Mouse (Mus musculus) stomach, postnatal 0 days (tissue): ENCODE data around the gene Gm17087. TPM values are rescaled to one million over a fixed set of nuclear protein-coding genes. Genes with fewer than 3 reads are reported as not detected.

Experiments
- ATAC-seq: fragments of 200-750 bp; cut with Nextera tagmentation; 2 replicates; pipeline ENCODE4 v1.8.0; 2017; ENCODE audit not compliant: low FRiP score, low TSS enrichment
- DNase-seq: peaks from one replicate; pipeline ENCODE4 v3.0.0-alpha.2; 2016; ENCODE audit warnings: low spot score
- H3K27ac ChIP-seq: fragments of 300-500 bp; sonication (generic); replicated peaks from 2 replicates; pipeline ENCODE4 v1.5.1; 2014; ENCODE audit warnings: mild to moderate bottlenecking, control low read depth
- H3K27me3 ChIP-seq: fragments of 300-500 bp; sonication (generic); 2 replicates; pipeline ENCODE4 v1.6.1; 2014; ENCODE audit warnings: low read length; ENCODE audit not compliant: control insufficient read depth, insufficient read depth
- H3K36me3 ChIP-seq: fragments of 300-500 bp; sonication (generic); 2 replicates; pipeline ENCODE4 v1.6.1; 2014; ENCODE audit warnings: low read length, mixed read lengths; ENCODE audit not compliant: control insufficient read depth, insufficient read depth
- H3K4me1 ChIP-seq: fragments of 300-500 bp; sonication (generic); replicated peaks from 2 replicates; pipeline ENCODE4 v1.6.1; 2014; ENCODE audit warnings: antibody characterized with exemption; ENCODE audit not compliant: control insufficient read depth, insufficient read depth
- H3K4me2 ChIP-seq: fragments of 300-500 bp; sonication (generic); replicated peaks from 2 replicates; pipeline ENCODE4 v1.6.1; 2014; ENCODE audit warnings: low read depth, mild to moderate bottlenecking, control low read depth, moderate library complexity
- H3K4me3 ChIP-seq: fragments of 300-500 bp; sonication (generic); 2 replicates; pipeline ENCODE4 v1.5.1; 2014; ENCODE audit warnings: low read depth, low read length, control low read depth
- H3K9ac ChIP-seq: fragments of 300-500 bp; sonication (generic); 2 replicates; pipeline ENCODE4 v1.6.1; 2014; ENCODE audit warnings: mild to moderate bottlenecking, low read length, control low read depth, mixed read lengths
- H3K9me3 ChIP-seq: fragments of 300-500 bp; sonication (generic); 2 replicates; pipeline ENCODE4 v1.6.1; 2016; ENCODE audit warnings: low read length; ENCODE audit not compliant: control insufficient read depth
- CTCF ChIP-seq: IDR thresholded peaks from 2 replicates; pipeline ENCODE4 v1.5.1; 2016; ENCODE audit warnings: antibody characterized with exemption, low read depth, mild to moderate bottlenecking, moderate library complexity
- EP300 ChIP-seq: optimal IDR thresholded peaks from 2 replicates; pipeline ENCODE3; 2016; ENCODE audit warnings: antibody characterized with exemption
- WGBS: fragments of 180-500 bp; shearing (Covaris S2); extraction: QIAGEN DNeasy Blood & Tissue Kit; methylation state at CpG from one replicate; pipeline ENCODE4 v1.1.7; 2014; 5-methylcytosine and 5-hydroxymethylcytosine counted together
- polyA plus RNA-seq: library from polyadenylated mRNA; unstranded; fragments of >200 nt; fragmentation: Nextera tagmentation; extraction: Ambion mirVana; gene quantifications from 2 replicates; pipeline ENCODE4 v1.2.1, GENCODE M21; 2015

Gene Gm17087
- not detected in 2 replicates for polyA plus RNA-seq

DNA sequence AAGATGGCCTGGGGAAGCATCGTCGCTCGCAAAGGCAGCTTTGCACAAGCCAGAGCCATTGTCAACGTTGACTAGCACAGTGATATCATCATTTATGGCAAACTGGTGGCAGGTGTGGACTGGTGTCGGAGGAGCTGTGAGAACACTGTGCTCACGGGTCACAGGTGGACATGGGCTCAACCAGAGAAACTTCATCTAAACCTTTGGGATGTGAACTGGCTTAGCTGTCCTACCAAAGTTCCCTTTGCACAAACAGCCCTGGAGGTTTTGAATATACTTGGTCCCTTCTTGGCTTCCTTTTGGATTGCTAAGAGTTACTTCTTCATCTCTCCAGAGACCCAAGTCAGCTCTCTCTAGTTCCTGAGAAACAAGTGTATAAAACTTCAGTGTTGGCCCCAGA lies at the start of gene Gm17087:
Gene Gm17087, minus strand, starts transcription at position 101 of the 400 bp plus-strand sequence.
- ATAC-seq (no peak), DNase-seq (no peak)
- Histone ChIP-seq H3K36me3 (no peaks in the 10 kb centered on the region), H3K4me1 (no peaks in the 10 kb centered on the region), H3K27ac (no peak within 1 kb of the TSS), H3K27me3 (no peaks in the 10 kb centered on the region), H3K4me2 (no peak within 1 kb of the TSS), H3K9ac (no peak within 1 kb of the TSS), H3K9me3 (no peaks in the 10 kb centered on the region), H3K4me3 (no peak within 1 kb of the TSS)
- WGBS = 89% methylated on average over 6 of the region's 6 CpGs
- TF ChIP-seq EP300 (no peak), CTCF (no peak)

DNA sequence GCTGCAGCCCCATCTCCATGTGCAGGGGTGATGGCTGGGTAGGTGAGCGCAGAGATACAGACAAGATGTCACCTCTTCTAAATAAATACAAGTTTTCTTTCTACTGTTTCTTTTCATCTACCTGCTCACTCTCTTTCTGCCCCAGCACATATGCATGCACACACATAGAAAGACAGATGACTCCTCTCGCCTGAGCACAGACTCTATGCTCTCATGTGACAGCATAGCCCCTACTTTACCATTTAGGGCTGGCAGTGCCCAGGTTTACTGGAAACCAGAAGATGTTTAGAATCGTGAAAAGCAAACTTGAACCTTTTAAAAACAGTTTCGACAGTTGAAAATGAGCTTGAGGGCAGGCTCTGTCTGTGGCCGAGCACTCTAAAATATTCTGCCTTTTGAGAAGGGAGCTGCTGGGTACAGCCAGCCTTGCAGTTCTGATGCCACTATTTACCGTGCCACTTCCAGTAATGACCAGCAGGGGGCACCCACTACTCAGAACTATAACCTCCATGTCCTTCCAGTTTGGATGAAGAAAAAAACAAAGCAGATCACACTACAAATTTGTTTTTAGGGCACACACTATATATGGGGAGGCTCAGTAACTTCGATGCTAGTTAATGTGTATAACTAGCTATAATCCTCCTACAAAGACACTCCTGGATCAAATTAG lies 47.3 kb upstream of the Gm17087 start:
- ATAC-seq = no peak
- H3K4me1 ChIP-seq = no peaks in the 10 kb centered on the region
- WGBS = 27% methylated on average over 7 of the region's 7 CpGs

DNA sequence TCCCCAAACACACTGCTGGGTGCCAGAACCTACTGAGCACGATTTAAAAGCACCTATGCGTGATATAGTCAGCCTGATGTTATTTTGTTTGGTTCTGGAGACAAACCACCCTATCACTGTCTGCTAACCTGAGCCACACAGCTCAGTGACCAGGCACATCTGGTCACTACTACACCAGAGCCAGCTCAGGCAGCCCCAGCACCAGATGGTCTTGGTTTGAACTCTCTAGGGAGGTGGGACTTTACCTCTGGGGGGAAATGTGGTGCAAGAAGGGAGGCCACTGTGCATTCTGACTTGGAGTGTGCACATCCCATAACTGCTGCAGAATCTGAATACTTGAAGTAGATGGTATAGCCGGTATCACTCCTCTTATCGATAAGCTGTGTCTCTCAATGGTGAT lies 45.2 kb upstream of the Gm17087 start:
- no peaks in the 10 kb centered on the region for H3K4me1 ChIP-seq
- H3K27ac ChIP-seq = no peak overlapping the region
- H3K9ac ChIP-seq = no peak overlapping the region
- no peaks in the 10 kb centered on the region for H3K9me3 ChIP-seq
- no peaks in the 10 kb centered on the region for H3K27me3 ChIP-seq
- TF ChIP-seq CTCF (no peak), EP300 (no peak)
- WGBS = 78% methylated on average over 4 of the region's 4 CpGs
- DNase-seq (no peak), ATAC-seq (no peak)
- H3K36me3 ChIP-seq = no peaks in the 10 kb centered on the region
- no peak overlapping the region for H3K4me2 ChIP-seq
- H3K4me3 ChIP-seq = no peak overlapping the region

More for the DNA sequence above, 47.3 kb upstream of the Gm17087 start:
- DNase-seq = peak; percentile 74
- Histone ChIP-seq H3K27me3 (no peaks in the 10 kb centered on the region), H3K9ac (no peak overlapping the region), H3K27ac (no peak overlapping the region), H3K4me3 (no peak overlapping the region), H3K36me3 (no peaks in the 10 kb centered on the region), H3K9me3 (no peaks in the 10 kb centered on the region), H3K4me2 (no peak overlapping the region)
- TF ChIP-seq EP300 = no peak
- peak; percentile 94 for TF ChIP-seq CTCF

DNA sequence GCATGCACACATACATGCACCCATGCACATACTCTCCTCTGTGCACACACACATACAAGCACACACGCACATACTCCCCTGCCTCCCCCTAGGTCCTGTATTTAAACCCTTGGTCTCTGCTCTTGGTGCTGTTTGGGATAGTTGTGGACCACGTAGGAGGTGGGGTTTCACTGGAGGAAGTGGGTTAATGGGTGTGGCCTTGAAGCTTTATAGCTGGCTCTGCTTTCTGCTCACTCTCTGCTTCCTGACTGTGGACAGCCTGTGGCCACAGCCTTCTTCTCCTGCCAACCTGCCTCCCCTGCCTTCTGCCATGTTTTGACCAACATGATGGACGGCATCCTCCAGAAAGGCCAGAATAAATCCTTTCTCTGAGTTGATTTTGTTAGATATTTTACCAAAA lies 39.9 kb upstream of the Gm17087 start:
- Histone ChIP-seq H3K27me3 (no peaks in the 10 kb centered on the region), H3K36me3 (no peaks in the 10 kb centered on the region), H3K9me3 (no peaks in the 10 kb centered on the region), H3K9ac (no peak overlapping the region), H3K4me2 (no peak overlapping the region), H3K4me3 (no peak overlapping the region), H3K27ac (no peak overlapping the region), H3K4me1 (no peaks in the 10 kb centered on the region)
- WGBS = 72% methylated on average over 3 of the region's 3 CpGs
- TF ChIP-seq EP300 (no peak), CTCF (no peak)
- DNase-seq (peak; percentile 6), ATAC-seq (no peak)

DNA sequence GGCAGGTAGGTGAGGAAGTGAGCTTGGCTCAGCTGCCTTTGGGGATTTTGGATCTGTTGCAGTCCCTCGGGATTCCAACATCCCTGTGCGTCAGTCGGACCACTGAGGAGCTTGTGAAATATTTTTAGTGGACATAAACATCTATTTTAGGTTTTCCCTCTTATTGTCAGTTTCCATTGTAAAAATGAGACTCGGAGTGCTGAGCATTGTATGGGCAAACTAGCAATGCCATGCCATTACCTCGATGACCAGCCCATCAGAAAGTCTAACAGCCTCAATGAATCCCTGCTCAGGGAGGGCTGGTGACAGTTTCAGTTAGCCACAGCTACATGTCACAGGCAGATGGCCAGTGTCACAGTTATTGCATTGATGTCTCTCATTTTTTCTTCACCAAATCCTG lies 39.2 kb upstream of the Gm17087 start:
- WGBS = 84% methylated on average over 5 of the region's 5 CpGs
- no peaks in the 10 kb centered on the region for H3K27me3 ChIP-seq
- no peak overlapping the region for H3K4me2 ChIP-seq
- no peak overlapping the region for H3K4me3 ChIP-seq
- TF ChIP-seq CTCF = no peak
- no peak for TF ChIP-seq EP300
- H3K36me3 ChIP-seq = no peaks in the 10 kb centered on the region
- ATAC-seq = no peak
- DNase-seq = peak; percentile 7
- H3K27ac ChIP-seq = no peak overlapping the region
- H3K9me3 ChIP-seq = no peaks in the 10 kb centered on the region
- no peaks in the 10 kb centered on the region for H3K4me1 ChIP-seq
- no peak overlapping the region for H3K9ac ChIP-seq

DNA sequence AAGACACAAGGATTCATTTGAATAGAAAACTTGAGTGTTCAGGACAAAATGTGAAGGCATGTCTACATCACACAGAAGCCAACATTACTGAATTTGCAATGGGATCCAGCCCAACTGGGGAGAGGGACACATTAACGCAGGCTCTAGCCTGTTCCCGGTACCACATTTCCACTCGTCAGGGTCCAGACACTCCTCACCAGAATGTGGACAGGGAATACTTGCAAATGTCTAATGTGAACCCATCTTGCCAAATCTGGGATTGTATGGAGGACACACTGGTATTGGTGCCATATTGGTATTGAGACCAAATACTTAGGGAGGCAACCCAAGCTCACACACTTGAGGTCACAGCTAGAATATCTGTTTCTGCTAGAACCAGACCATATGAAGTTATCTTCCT lies 36.2 kb upstream of the Gm17087 start:
- H3K4me2 ChIP-seq = no peak overlapping the region
- no peak overlapping the region for H3K27ac ChIP-seq
- H3K36me3 ChIP-seq = no peaks in the 10 kb centered on the region
- no peaks in the 10 kb centered on the region for H3K4me1 ChIP-seq
- WGBS = 83% methylated on average over 3 of the region's 3 CpGs
- no peak for TF ChIP-seq EP300
- TF ChIP-seq CTCF = no peak
- ATAC-seq = no peak
- no peak overlapping the region for H3K9ac ChIP-seq
- no peak for DNase-seq
- no peaks in the 10 kb centered on the region for H3K27me3 ChIP-seq
- H3K9me3 ChIP-seq = no peaks in the 10 kb centered on the region
- no peak overlapping the region for H3K4me3 ChIP-seq
